Mouse (Mus musculus): Measurements from ENCODE around the gene Mtg1.

DNA sequence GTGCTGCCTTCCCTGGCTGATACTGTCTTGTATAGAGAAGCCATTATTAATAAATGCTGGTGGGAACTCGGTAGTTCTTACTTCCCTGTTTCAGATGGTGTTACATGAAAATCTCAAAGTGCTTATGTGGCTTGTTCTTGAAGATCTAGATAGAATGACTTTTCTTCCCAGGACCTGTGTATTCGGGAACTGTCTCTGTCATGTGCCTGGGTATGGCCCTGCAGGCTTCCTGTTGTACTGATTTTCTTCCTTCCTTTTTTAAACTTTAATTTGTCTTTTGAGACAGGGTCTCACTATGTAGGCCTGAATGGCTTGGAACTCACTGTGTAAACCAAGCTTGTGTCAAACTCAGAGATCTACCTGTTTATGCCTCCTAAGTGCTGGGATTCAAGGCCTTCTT is 9.5 kb upstream of the Mtg1 start:
- TF ChIP-seq POLR2A (IDR thresholded peaks at IDR 0.05; ENCODE audit: borderline replicate concordance, extremely low read depth, insufficient read depth, insufficient read length, poor library complexity, severe bottlenecking) (no peak), CTCF (IDR thresholded peaks at IDR 0.05; ENCODE audit: borderline replicate concordance, extremely low read depth, insufficient read depth, insufficient read length) (no peak)
